Mouse (Mus musculus): Measurements from ENCODE around the gene Zfp217.

Zfp217 gene

DNA sequence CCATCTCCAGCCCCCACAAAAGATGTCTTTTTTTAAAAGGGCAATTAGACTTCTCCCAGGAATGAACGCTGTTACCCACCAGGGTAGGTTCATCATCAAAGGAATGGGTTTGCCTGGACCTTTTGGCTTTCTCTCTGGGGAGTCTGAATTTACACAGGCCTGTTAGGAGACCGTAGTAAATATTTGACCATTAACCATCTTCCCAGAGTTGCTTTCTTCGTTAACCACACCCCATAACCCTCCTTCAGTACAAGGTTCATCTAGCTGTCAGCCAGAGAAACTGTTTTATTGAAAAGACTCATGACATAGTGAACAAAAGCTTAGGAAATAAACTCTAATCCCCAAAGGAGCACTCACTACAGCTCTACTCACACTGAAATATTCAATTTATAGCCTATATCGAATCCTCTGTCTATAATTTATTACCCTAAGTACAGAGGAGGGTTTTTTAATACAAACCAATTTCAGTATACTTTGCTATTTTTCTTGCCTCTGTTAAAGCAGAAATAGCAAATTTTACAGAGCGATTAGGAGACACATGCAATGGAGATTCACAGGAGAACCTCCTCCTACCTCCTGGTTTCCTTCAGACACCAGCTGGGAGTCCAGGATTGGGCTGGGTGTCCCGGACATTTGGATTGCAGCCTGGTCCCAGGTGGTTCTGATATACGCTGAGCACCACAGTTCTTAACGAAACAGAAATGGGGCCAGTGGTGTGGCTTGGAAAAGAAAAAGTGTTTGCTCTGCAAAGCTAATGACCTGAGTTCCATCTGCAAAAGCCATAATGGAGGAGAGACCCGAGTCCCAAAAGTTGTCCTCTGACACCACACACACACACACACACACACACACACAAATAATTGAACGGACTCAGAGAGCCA, 56.1 kb downstream of the Zfp217 start:
- DNase-seq, result peak; percentile 33 to 65

DNA sequence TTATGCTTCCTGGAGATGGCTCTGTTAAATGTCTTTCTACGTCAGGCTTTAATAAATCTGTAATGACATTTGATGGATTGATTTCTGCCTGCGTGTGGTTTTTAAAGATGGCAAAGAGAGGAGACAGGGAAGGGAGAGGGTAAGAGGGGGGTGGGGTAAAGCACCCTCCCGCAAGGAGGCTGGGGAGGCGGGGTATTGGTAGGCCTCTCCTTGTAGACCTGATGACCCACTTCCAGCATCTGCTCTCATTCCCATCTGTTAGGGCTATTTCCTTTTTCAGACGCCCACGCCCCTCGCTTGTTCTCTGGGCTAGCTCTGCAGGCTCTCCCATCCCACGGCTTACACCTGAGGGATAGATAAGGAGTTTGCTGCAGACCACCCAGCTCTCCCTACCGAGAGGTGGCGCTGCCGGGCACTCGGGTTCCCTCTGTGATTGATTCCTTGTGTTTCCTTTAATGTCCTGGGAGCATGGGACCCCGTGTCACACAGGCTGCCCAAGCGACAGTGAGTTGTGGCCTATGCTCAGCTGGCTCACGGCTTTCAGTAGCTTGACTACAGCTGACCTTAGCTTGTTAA, 69.4 kb downstream of the Zfp217 start:
- DNase-seq, result no peak

DNA sequence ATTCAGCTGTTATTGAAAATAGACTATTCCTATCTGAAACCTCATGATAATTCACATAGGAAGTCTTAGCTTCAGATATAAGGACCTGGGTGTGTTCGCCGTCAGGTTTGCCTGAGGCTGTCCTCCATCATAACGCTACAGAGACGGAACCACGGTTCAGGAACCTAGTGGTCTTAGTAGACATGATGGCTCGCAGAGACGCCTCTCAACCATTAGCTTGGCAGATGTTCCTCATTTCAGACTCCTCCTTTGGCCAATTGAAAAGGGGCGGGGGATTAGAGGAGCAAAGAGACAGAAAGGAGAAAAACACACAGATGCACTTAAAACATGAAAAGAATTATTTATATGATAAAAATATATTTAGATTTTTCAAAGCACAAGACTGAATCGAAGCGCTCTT, 69.9 kb downstream of the Zfp217 start:
- no peak for DNase-seq

DNA sequence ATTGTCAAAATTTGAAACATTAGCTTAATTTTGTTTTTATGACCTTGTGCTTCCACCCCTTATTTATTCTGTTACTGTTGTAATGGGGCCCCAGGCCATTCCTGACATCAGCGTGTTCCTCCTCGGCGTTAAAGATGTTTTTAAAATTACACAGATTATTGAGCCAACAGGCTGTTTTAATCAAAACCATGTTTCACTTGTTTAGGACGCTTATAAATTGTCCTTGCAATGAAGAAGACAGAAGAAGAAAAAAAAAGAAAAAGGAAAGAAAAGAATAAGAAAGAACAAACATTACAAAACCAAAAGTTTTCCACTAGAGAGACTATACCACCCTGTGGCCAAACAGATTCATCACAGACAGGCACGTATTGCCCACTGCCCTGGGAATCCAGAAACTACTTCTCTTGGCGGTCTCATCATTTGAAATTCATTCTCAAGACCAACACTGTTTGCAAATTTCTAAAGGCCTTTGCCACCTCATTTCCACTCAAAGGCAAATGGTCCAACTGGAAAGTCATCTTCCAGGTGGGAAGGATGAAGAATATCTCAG, 70.9 kb downstream of the Zfp217 start:
- DNase-seq, result no peak

GRCm38 (mm10) chr2:170070641-170071241, 77.2 kb downstream of the Zfp217 start:
- DNase-seq, result no peak

- DNase-seq, result no peak
Observed at GRCm38 (mm10) chr2:170069976-170070375, 77.9 kb downstream of the Zfp217 start.

GRCm38 (mm10) chr2:170062378-170062777, 85.5 kb downstream of the Zfp217 start:
- DNase-seq, result no peak

DNA sequence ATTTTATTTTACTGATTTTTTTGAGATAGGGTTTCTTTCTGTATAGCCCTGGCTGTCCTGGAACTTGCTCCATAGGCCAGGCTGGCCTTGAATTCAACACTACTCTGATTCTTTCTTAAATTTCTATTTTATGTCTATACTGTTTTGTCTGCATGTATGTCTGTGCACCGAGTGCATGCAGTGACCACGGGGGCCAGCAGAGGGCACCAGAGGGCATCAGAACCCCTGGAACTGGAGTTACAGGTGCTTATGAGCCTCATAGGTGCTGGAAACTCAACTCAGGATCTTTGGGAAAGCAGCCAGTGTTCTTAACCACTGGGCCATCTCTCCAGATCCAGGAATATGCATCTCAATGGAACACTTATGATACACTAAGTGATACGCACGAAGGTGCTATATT, 87.8 kb downstream of the Zfp217 start:
- peak in 1 of 2 experiments; percentile 56 for DNase-seq

GRCm38 (mm10) chr2:170058774-170059173, 89.1 kb downstream of the Zfp217 start:
- DNase-seq, result no peak

Measured in kidney, adult 8-10 months (tissue).